Mouse (Mus musculus) midbrain, embryonic 13.5 days (tissue): ENCODE data around the gene Bicra. TPM values are rescaled to one million over a fixed set of nuclear protein-coding genes. Genes with fewer than 3 reads are reported as not detected.

Source experiments
- ATAC-seq: fragments of 200-750 bp; cut with Nextera tagmentation; 2 replicates; pipeline ENCODE4 v1.8.0; 2017; ENCODE audit warnings: mild to moderate bottlenecking, moderate TSS enrichment, moderate library complexity
- H3K27ac ChIP-seq: fragments of 300-500 bp; sonication (generic); 2 replicates; pipeline ENCODE4 v1.5.1; 2015; ENCODE audit warnings: inconsistent platforms, mild to moderate bottlenecking, moderate library complexity
- H3K27me3 ChIP-seq: fragments of 300-500 bp; sonication (generic); 2 replicates; pipeline ENCODE4 v1.6.1; 2015; ENCODE audit warnings: mild to moderate bottlenecking, inconsistent platforms
- H3K36me3 ChIP-seq: fragments of 300-500 bp; sonication (generic); 2 replicates; pipeline ENCODE4 v1.6.1; 2015; ENCODE audit warnings: mild to moderate bottlenecking, inconsistent platforms
- H3K4me1 ChIP-seq: fragments of 300-500 bp; sonication (generic); replicated peaks from 2 replicates; pipeline ENCODE4 v1.6.1; 2015; ENCODE audit warnings: inconsistent platforms
- H3K4me2 ChIP-seq: fragments of 300-500 bp; sonication (generic); replicated peaks from 2 replicates; pipeline ENCODE4 v1.6.1; 2015; ENCODE audit warnings: moderate library complexity, mild to moderate bottlenecking, inconsistent platforms
- H3K4me3 ChIP-seq: fragments of 300-500 bp; sonication (generic); replicated peaks from 2 replicates; pipeline ENCODE4 v1.5.1; 2015; ENCODE audit warnings: mild to moderate bottlenecking, inconsistent platforms
- H3K9ac ChIP-seq: fragments of 300-500 bp; sonication (generic); replicated peaks from 2 replicates; pipeline ENCODE4 v1.6.1; 2015; ENCODE audit warnings: mild to moderate bottlenecking, inconsistent platforms
- H3K9me3 ChIP-seq: fragments of 300-500 bp; sonication (generic); 2 replicates; pipeline ENCODE4 v1.6.1; 2016; ENCODE audit warnings: mild to moderate bottlenecking, inconsistent platforms
- WGBS: fragments of 180-500 bp; shearing (Covaris S2); methylation state at CpG from one replicate; pipeline ENCODE4 v1.1.7; 2015; 5-methylcytosine and 5-hydroxymethylcytosine counted together
- polyA plus RNA-seq: library from polyadenylated mRNA; unstranded; fragments of >200 nt; fragmentation: Nextera tagmentation; extraction: Ambion mirVana; gene quantifications from 2 replicates; pipeline ENCODE4 v1.2.1, GENCODE M21; 2015

Bicra gene
- polyA plus RNA-seq, 1 experiment from 2014 or later = 10.2 TPM

- Histone ChIP-seq H3K9me3 (no peaks in the 10 kb centered on the region), H3K4me3 (peak overlapping the region; percentile 80), H3K27ac (peak overlapping the region; percentile 71), H3K27me3 (0 out of 2 replicates have a peak, but pooled peaks cover 9% of the 10 kb centered on the region), H3K36me3 (peaks cover 37% of the 10 kb centered on the region), H3K4me1 (peaks cover 23% of the 10 kb centered on the region), H3K4me2 (peak overlapping the region; percentile 85), H3K9ac (peak overlapping the region; percentile 75)
- 1% methylated on average over 10 of the region's 10 CpGs for WGBS
- ATAC-seq = peak; percentile 60
These were observed 125.9 kb downstream of the Bicra start for GRCm38 (mm10) chr7:15921796-15922195.

Other genes starting within 250 kb of the Bicra start
- not detected in 2 replicates for gene Obox6, start 208.2 kb downstream of the Bicra start, polyA plus RNA-seq
- gene Crx, start 168.0 kb downstream of the Bicra start, polyA plus RNA-seq = 0.10 and 0.43 TPM in 2 replicates
- gene Crxos, start 165.3 kb downstream of the Bicra start, polyA plus RNA-seq = 0.34 and 0.81 TPM in 2 replicates
- gene Selenow, start 125.5 kb downstream of the Bicra start, polyA plus RNA-seq = 1,286 and 1,320 TPM in 2 replicates
- gene Nop53, start 101.8 kb downstream of the Bicra start, polyA plus RNA-seq = 140 and 151 TPM in 2 replicates
- gene Ehd2, start 80.4 kb downstream of the Bicra start, polyA plus RNA-seq = 3.3 and 4.7 TPM in 2 replicates
- not detected in 2 replicates for gene Zfp541, start 13.9 kb upstream of the Bicra start, polyA plus RNA-seq
- 196 and 203 TPM in 2 replicates for gene Napa, start 50.5 kb upstream of the Bicra start, polyA plus RNA-seq
- gene Kptn, start 72.0 kb upstream of the Bicra start, polyA plus RNA-seq = 39.6 and 41.2 TPM in 2 replicates
- 0.66 and 1.1 TPM in 2 replicates for gene Slc8a2, start 81.9 kb upstream of the Bicra start, polyA plus RNA-seq
- 158 and 160 TPM in 2 replicates for gene Meis3, start 127.2 kb upstream of the Bicra start, polyA plus RNA-seq
- 15.6 and 16.8 TPM in 2 replicates for gene Dhx34, start 174.1 kb upstream of the Bicra start, polyA plus RNA-seq
- 0.05 TPM in 1 of 2 replicates, not detected in the other for gene C5ar2, start 196.2 kb upstream of the Bicra start, polyA plus RNA-seq
- 1.0 and 1.5 TPM in 2 replicates for gene C5ar1, start 211.6 kb upstream of the Bicra start, polyA plus RNA-seq
- 22.3 and 27.3 TPM in 2 replicates for gene Inafm1, start 225.7 kb upstream of the Bicra start, polyA plus RNA-seq
- 22.5 and 39.4 TPM in 2 replicates for gene Ccdc9, start 238.9 kb upstream of the Bicra start, polyA plus RNA-seq